Mouse (Mus musculus): ENCODE measurements around the gene Ddx24.
"Not testable (repeated sequence)": the region's sequence is repeated elsewhere in the genome, so short reads cannot be mapped to it uniquely, and the experiment has no call there.

Ddx24 gene

DNA sequence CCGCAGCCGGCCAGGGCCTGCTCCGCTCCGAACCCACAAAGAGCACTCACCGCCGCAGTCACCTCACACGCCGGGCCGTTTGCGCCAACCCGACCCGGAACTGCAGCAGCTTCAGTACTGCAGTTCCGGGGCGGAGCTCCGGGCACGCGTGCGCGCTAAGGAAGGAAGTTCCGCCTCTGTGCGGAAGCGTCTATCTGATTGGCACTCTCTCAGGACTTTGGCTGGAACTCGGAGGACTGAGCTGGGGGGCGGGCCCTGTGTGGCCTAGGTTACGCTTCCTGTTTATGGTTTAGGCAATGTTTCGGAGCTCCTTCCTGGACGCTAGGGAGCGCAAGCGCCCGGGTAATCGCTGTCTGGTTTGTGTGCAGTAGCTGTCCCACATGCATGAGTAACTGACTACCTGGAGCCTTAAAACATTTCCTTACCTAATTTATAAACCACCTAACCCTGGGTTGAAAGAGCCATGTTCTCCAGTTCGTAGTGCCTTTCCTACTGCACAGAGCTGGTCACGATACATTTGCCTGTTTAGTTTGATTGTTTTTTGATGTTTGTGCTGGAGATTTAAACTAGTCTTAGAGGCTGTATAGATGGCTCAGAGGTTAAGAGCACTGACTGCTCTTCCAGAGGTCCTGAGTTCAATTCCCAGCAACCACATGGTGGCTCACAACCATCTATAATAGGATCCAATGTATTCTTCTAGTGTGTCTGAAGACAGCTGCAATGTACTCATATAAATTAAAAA, at the start of gene Ddx24:
Gene Ddx24, minus strand, starts transcription at position 102 of the 742 bp plus-strand sequence.
- DNase-seq (ENCODE audit: low spot score in 2 of 2): peak; percentile 96 to 99

DNA sequence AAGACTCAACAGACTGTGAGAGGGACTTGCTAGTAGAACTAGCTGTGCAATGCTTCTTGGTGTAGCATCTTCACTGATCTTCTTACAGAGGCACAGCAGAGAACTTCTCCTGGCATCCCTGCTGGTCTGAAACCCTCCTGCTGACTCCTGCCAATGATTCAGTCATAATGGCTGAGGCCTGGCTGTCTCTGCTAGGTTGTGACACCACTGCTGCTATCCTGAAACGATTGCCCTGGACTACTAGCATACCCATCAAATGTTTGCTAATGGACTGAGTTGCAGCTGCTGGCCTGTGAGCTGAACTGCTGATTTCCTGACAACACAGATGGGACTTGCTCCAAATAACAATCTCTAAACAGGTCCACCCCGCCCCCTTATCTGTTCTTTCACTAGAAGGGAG, 48.9 kb upstream of the Ddx24 start:
- no peak for DNase-seq (ENCODE audit: low spot score in 2 of 2)

GRCm38 (mm10) chr12:103457140-103457539, 31.5 kb upstream of the Ddx24 start, which contains the start of gene Ifi27l2b:
Gene Ifi27l2b (minus strand): TSS chr12:103457223.
- DNase-seq (ENCODE audit: low spot score in 2 of 2): no peak

DNA sequence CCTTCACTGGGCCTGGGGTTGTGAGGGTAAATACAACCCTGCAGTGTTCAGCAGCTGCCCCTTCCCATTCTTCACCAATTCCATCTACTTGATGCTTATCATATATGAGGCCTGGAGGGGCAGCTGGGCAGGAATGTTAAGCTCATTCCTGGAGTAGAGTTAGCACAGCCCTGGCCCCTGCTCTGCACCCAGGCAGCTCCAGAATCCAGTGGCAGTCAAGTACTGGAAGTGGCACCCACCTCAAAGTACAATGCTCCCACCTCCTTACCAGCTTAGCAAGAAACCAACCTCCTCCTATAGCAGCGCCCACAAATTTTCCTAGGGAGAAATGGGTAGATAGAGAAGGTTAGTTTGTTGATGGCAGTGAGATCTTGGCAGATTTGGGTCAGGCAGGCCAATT, 31.1 kb upstream of the Ddx24 start:
- not testable (repeated sequence) for DNase-seq (ENCODE audit: low spot score in 2 of 2)

- DNase-seq (ENCODE audit: low spot score in 2 of 2): no peak
These were observed 27.7 kb upstream of the Ddx24 start for GRCm38 (mm10) chr12:103453361-103453760.

GRCm38 (mm10) chr12:103445060-103445459, 19.4 kb upstream of the Ddx24 start:
- DNase-seq (ENCODE audit: low spot score in 2 of 2): no peak

DNA sequence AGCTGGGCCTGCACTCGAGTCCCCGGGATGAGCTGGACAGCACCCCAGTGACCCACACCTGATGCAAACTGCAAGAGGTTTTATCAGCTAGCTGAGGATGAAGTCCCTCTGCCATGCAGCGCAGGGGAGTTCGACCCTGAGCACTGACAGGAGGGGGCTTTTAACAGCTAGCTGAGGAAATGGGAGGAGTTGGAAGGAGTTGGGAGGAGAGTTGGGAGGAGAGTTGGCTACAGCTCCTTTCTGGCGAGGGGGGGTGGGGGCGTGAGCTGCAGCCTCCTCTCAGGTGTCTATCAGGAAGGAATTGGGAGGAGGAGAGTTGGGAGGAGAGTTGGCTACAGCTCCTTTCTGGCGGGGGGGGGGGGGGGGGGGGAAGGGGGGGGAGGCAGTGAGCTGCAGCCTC, 18.6 kb upstream of the Ddx24 start:
- DNase-seq (ENCODE audit: low spot score in 2 of 2): not testable (repeated sequence)

DNA sequence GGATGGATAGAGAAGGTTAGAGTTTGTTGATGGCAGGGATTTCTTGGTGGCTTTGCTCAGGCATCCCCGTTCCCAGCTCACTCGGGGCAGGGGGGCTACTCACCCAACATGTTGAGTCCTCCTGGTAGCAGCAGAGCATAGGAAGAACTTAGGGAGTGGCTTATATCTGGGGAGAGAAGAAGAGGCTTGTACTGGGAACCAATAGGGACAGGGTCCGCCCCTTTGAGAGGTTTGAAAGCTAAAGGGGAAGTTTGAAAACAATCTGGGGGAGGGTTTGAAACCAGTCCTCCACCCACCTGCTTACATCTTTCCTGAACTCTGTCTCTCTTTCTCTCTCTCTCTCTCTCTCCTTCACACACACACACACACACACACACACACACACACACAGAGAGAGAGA, 17.9 kb upstream of the Ddx24 start, which contains the start of gene Ifi27l2a:
Gene Ifi27l2a, minus strand, starts transcription at position 157 of the 400 bp plus-strand sequence.
- DNase-seq (ENCODE audit: low spot score in 2 of 2): no peak

- DNase-seq (ENCODE audit: low spot score in 2 of 2): no peak
These were observed 12.0 kb upstream of the Ddx24 start for GRCm38 (mm10) chr12:103437601-103438000.

GRCm38 (mm10) chr12:103434861-103435260, 9.2 kb upstream of the Ddx24 start:
- DNase-seq (ENCODE audit: low spot score in 2 of 2): no peak

DNA sequence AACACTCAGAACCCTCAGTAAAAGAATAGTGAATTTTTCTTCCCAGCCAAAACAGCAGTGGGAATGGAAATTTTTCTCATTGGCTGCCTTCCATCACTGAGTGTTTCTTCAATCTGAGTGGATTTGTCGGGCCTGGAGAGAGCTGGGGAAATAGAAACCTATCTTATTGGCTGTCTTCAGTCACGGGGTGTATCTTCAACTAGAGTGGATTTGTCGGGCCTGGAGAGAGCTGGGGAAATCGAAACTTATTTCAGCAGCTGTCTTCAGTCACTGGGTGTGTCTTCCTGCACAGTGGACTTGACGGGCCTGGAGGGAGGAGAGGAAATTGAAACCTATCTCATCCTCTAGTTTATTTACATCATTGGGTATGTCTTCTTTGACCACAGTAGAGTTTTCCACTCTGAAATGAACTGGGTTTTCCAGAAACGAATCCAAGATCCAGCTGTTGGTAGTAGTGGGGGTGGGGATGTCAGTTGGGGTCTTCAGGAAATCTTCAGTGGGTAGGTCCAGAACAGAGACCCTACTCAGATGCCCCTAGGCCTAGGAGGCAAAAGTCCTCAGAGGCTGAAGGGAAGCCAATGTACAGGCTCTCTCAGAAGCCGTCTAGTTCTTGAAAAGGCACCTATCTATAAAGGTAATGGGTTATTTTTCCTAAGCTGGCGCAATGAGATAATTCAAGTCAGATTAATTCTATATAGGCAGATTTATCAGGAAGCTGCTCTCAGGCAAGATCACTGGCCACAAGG, 8.5 kb upstream of the Ddx24 start, which contains the start of gene Ifi27:
Gene Ifi27, plus strand, starts transcription at position 226 of the 746 bp plus-strand sequence.
- peak; percentile 37 to 68 for DNase-seq (ENCODE audit: low spot score in 2 of 2)

GRCm38 (mm10) chr12:103433430-103433829, 7.8 kb upstream of the Ddx24 start:
- DNase-seq (ENCODE audit: low spot score in 2 of 2): no peak

DNA sequence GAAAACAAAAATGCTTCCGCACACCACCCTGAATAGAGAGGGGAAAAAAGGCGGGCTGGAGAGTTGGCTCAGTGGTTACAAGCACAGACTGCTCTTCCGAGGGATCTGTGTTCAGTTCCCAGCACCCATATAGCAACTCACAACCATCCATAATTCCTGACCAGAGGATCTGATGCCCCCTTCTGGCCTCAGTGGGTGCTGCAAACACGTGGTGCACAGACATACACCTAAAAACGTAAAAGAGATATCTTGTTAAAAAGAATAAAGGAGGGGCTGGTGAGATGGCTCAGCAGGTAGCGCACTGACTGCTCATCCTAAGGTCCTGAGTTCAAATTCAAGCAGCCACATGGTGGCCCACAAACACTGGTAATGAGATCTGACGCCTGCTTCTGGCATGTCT, 1.1 kb upstream of the Ddx24 start:
- DNase-seq (ENCODE audit: low spot score in 2 of 2): no peak

DNA sequence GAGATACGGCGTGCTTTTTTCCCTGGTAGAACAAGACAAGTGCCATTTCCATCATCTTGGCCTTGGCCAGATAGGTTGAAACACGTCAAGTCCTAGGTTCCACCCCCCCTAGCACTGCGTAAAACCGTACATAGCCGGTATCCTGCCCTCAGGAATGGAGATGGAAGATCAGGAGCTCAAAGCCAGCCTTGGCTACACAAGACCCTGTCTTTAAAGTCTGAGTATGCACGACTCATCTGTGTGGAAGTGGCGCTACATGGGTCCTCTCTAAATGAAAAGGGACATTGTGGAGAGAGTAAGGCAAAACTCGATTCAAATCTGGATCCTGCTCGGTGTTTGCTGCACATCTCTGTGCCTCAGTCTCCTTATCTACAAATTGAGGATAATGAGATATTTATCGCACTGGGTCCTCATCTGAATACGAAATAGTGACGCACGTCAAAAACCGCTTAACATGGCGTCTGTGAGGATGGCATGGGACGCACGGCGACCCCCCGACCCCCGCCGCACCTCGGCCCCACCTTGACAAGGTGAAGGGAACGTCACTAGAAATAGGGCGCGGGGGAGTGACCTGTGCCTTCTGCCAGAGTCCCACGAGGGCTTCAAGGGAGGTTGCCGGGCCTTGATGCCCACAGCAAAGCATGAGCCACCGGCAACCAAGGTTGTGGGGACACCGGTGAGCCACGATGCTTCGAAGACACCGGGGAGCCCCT, 458 bp downstream of the Ddx24 start:
- no peak for DNase-seq (ENCODE audit: low spot score in 2 of 2)

GRCm38 (mm10) chr12:103408144-103408543, 17.5 kb downstream of the Ddx24 start:
- DNase-seq (ENCODE audit: low spot score in 2 of 2): peak; percentile 65 to 75

DNA sequence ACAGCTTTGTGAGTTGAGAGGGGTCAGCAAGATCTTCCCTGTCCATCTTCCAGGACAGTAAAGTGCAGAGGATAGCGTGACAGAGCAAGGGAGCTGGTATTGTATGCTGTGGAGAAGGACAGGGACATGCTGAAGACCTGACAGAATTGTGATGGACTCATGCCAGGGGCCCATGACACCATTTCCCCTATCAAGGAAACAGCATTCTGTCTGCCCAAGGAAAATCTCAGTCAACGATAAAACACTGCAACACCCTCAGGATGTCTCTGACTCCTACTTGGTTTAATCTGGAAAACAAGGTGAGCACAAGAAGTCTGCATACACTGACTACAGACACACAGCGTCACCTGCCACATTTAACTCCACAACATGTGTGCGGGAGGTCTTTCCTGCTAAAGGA, 17.9 kb downstream of the Ddx24 start, which contains the start of gene 9330161L09Rik:
Gene 9330161L09Rik, minus strand, starts transcription at position 101 of the 400 bp plus-strand sequence.
- no peak for DNase-seq (ENCODE audit: low spot score in 2 of 2)

DNA sequence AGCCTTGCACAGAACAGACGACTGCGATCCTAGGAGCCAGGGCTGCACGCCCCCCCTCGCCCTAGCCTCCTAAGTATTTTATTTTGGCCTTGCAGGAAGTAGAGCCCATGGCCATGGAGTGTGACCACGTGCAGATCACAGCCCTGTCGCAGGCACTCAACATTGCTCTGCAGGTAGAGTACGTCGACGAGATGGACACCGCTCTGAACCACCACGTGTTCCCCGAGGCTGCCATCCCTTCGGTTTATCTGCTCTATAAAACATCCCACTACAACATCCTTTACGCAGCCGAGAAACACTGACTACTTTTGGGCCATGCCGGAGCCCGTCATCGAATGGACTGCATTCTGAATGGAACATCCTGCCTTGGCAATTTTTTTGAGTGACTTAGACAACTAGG, 21.5 kb downstream of the Ddx24 start:
- DNase-seq (ENCODE audit: low spot score in 2 of 2): no peak

GRCm38 (mm10) chr12:103396751-103397150, 28.9 kb downstream of the Ddx24 start:
- DNase-seq (ENCODE audit: low spot score in 2 of 2): no peak

DNA sequence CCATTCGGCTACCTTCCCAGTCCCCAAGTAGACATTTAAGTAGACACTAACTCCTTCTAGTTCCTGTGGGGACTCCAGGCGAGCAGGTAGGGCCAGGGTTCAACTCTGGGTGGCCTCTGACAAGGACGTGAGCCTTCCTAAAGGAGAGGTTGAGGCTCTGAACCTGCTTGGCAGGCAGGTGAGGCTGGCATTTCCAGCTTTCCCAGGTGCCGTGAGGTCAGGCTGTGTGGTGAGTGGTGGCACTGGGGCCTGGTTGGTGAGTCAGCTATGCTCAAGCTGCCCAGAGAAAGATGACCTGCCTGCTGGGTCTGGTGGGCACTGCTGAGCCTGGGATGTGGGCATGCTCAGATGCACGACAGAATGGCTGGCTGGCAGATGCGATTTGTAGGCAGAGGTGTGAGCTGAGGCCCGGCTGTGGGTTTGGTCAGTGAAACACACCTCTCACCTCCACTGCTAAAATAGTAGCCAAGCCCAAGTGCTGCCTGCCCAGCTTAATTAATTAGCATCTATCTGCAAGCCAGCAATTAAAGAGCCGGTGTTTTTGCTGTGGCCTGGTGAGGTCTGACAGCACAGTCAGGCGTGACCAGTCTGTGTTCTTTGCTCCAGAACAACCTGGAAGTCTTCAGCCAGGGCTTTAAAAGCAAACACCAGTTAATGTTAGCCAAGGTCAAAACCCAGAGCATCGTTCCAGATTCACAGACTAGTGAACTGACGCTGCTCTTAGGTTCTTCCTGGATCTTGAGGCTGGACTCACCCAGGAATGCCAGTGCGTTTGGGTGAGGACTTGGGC, 29.9 kb downstream of the Ddx24 start:
- no peak for DNase-seq (ENCODE audit: low spot score in 2 of 2)

DNA sequence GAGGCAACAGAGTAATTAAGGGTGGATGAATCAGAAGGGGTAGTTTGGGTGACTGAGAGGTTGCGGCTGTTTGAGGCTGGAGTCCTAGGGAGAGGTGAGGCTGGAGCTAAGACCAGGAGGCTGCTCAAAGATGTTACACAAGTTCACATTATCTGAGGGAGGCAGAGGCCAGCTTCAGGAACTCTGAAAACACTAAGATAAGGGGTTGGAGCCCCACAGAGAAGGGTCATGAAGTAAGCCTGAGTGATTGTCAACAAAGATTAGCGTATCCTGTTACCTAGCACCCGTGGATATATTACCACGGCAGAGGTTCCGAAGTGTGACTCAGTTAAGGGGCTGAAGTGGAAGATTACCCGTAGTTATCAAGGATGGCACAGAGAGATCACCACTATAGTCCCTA, 32.1 kb downstream of the Ddx24 start:
- DNase-seq (ENCODE audit: low spot score in 2 of 2): no peak

- DNase-seq (ENCODE audit: low spot score in 2 of 2): peak; percentile 58 to 67
These were observed 34.5 kb downstream of the Ddx24 start for GRCm38 (mm10) chr12:103391098-103391497.

Measured in frontal cortex, postnatal 36 days (tissue).